8 mouse cellular contexts compared by ENCODE assay signal in genomic region chr3:108571443-108572294, GRCm38 (mm10). TPM values are rescaled to one million over a fixed set of nuclear protein-coding genes. Genes with fewer than 3 reads are reported as not detected.
DNase-seq lines count a peak whose midpoint lies in the region; ATAC-seq and TF ChIP-seq lines count a peak whose summit lies in the region.

Taf13 (plus strand) TSS chr3:108571698.

- ATAC-seq in lung, postnatal 0 days = peak; percentile 100

- DNase-seq in MEL-GATA-1-ER (ENCODE audit: extremely low read depth, low read depth) = peak; percentile 99
- DNase-seq in cerebellum, adult 8-10 months = peak; percentile 97
- peak; percentile 97 for DNase-seq in forelimb bud, embryonic 11.5 days (ENCODE audit: low read depth, low spot score)
- peak; percentile 96 for DNase-seq in hindbrain, embryonic 10.5 days (ENCODE audit: low spot score)
- DNase-seq in layer of hippocampus, adult 9-11 months = peak; percentile 97
- DNase-seq in lung, postnatal 0 days (ENCODE audit: low spot score) = peak; percentile 99
- DNase-seq in ovary, postnatal 14 days (ENCODE audit: low spot score) = peak; percentile 98
- DNase-seq in thymus, postnatal 14 days = peak; percentile 98

- H3K4me1 ChIP-seq in hindbrain, embryonic 10.5 days (replicated peaks) = peaks cover 54% of the 10 kb centered on the region
- no peaks in the 10 kb centered on the region for H3K4me1 ChIP-seq in lung, postnatal 0 days (ENCODE audit: insufficient read depth, low read depth, low read length)

- peaks cover 9% of the 10 kb centered on the region for H3K36me3 ChIP-seq in hindbrain, embryonic 10.5 days
- no peaks in the 10 kb centered on the region for H3K36me3 ChIP-seq in lung, postnatal 0 days (ENCODE audit: insufficient read depth, low read length)

- peak; percentile 56; the same call in 1 of the 2 replicates for TF ChIP-seq EP300 in lung, postnatal 0 days (IDR thresholded peaks at IDR 0.05)

- no peaks in the 10 kb centered on the region for H3K9me3 ChIP-seq in hindbrain, embryonic 10.5 days
- H3K9me3 ChIP-seq in lung, postnatal 0 days (ENCODE audit: low read length) = no peaks in the 10 kb centered on the region

- H3K27ac ChIP-seq in hindbrain, embryonic 10.5 days = peak within 1 kb of the TSS; percentile 87
- peak within 1 kb of the TSS; percentile 81 for H3K27ac ChIP-seq in lung, postnatal 0 days (ENCODE audit: low read length)

- H3K27me3 ChIP-seq in hindbrain, embryonic 10.5 days (ENCODE audit: insufficient read depth, poor library complexity, severe bottlenecking) = no peaks in the 10 kb centered on the region
- H3K27me3 ChIP-seq in lung, postnatal 0 days (replicated peaks; ENCODE audit: insufficient read depth, low read length) = no peaks in the 10 kb centered on the region

- H3K4me2 ChIP-seq in lung, postnatal 0 days (replicated peaks; ENCODE audit: low read depth, low read length) = peak within 1 kb of the TSS; percentile 71

- peak within 1 kb of the TSS; percentile 85 for H3K9ac ChIP-seq in lung, postnatal 0 days (replicated peaks; ENCODE audit: low read depth)

- WGBS in hindbrain, embryonic 10.5 days = 2% methylated on average over 42 of the region's 42 CpGs
- WGBS in lung, postnatal 0 days = under 1% methylated on average over 42 of the region's 42 CpGs

- H3K4me3 ChIP-seq in hindbrain, embryonic 10.5 days = peak within 1 kb of the TSS; percentile 67
- peak within 1 kb of the TSS; percentile 83 for H3K4me3 ChIP-seq in lung, postnatal 0 days (ENCODE audit: low read depth, low read length)

- TF ChIP-seq CTCF in lung, postnatal 0 days (IDR thresholded peaks at IDR 0.05) = no peak

RNA-seq across cellular contexts. Expression of gene Taf13, which starts in this region (rescaled TPM):
- 64.2 and 67.8 TPM in 2 replicates for polyA plus RNA-seq in hindbrain, embryonic 10.5 days (2016; fragmentation: Nextera tagmentation; extraction: Ambion mirVana)
- 41.0 and 45.9 TPM in 2 replicates for polyA plus RNA-seq in lung, postnatal 0 days (2015; fragmentation: Nextera tagmentation; extraction: Ambion mirVana)

Comparison
In these comparisons a context has a peak if more than half of its experiments do, and no peak if none do; other contexts are left out.
1. Peak in every context shown above with its lines: DNase-seq, ATAC-seq, H3K4me3 ChIP-seq and H3K27ac ChIP-seq.